8 mouse cellular contexts compared by ENCODE assay signal in genomic region chr6:71708528-71708927, GRCm38 (mm10). TPM values are rescaled to one million over a fixed set of nuclear protein-coding genes. Genes with fewer than 3 reads are reported as not detected.
DNase-seq lines count a peak whose midpoint lies in the region; ATAC-seq and TF ChIP-seq lines count a peak whose summit lies in the region.

No protein-coding gene starts in this region.

- H3K4me2 ChIP-seq in embryonic facial prominence, embryonic 11.5 days (ENCODE audit: low read depth, low read length): peak overlapping the region; percentile 98
- H3K4me2 ChIP-seq in hindbrain, embryonic 13.5 days: peak overlapping the region; percentile 75
- H3K4me2 ChIP-seq in midbrain, embryonic 15.5 days: peak overlapping the region; percentile 78

- ATAC-seq in embryonic facial prominence, embryonic 11.5 days (replicated peaks; ENCODE audit: insufficient number of reproducible peaks, low FRiP score, low TSS enrichment, low read depth): 0 out of 2 replicates have a peak, but pooled peaks have one; percentile 7
- ATAC-seq in hindbrain, embryonic 13.5 days (ENCODE audit: low FRiP score): peak; percentile 18; the same call in 1 of the 2 replicates
- peak; percentile 55 for ATAC-seq in midbrain, embryonic 15.5 days (replicated peaks)

- H3K9ac ChIP-seq in embryonic facial prominence, embryonic 11.5 days (replicated peaks; ENCODE audit: low read length): peak overlapping the region; percentile 15
- H3K9ac ChIP-seq in hindbrain, embryonic 13.5 days: peak overlapping the region; percentile 92
- H3K9ac ChIP-seq in midbrain, embryonic 15.5 days: peak overlapping the region; percentile 76

- TF ChIP-seq CTCF in layer of hippocampus, adult 2 months (conservative IDR thresholded peaks at IDR 0.05): no peak

- no peak for DNase-seq in layer of hippocampus, adult 2 months (ENCODE audit: low spot score in 2 of 2)
- DNase-seq in layer of hippocampus, postnatal 36 days: no peak
- DNase-seq in embryonic facial prominence, embryonic 11.5 days (ENCODE audit: low spot score): no peak
- no peak for DNase-seq in gastrocnemius, postnatal 4 days (ENCODE audit: low spot score in 2 of 2)
- no peak for DNase-seq in T-cell, adult 2 months (ENCODE audit: low spot score)
- no peak for DNase-seq in layer of hippocampus, postnatal 10 days (ENCODE audit: low spot score in 2 of 2)

- peaks cover 13% of the 10 kb centered on the region for H3K27me3 ChIP-seq in embryonic facial prominence, embryonic 11.5 days (ENCODE audit: control insufficient read depth, insufficient read depth, low read length)
- H3K27me3 ChIP-seq in hindbrain, embryonic 13.5 days: 0 out of 2 replicates have a peak, but pooled peaks cover 2% of the 10 kb centered on the region
- no peaks in the 10 kb centered on the region for H3K27me3 ChIP-seq in midbrain, embryonic 15.5 days (replicated peaks)

- H3K27ac ChIP-seq in layer of hippocampus, adult 2 months: peak overlapping the region; percentile 94
- no peak overlapping the region for H3K27ac ChIP-seq in embryonic facial prominence, embryonic 11.5 days (replicated peaks; ENCODE audit: low read depth, low read length)
- H3K27ac ChIP-seq in hindbrain, embryonic 13.5 days: peak overlapping the region; percentile 95
- H3K27ac ChIP-seq in midbrain, embryonic 15.5 days: peak overlapping the region; percentile 93

- H3K9me3 ChIP-seq in embryonic facial prominence, embryonic 11.5 days (replicated peaks; ENCODE audit: control insufficient read depth, low read length): no peaks in the 10 kb centered on the region
- H3K9me3 ChIP-seq in hindbrain, embryonic 13.5 days: no peaks in the 10 kb centered on the region
- no peaks in the 10 kb centered on the region for H3K9me3 ChIP-seq in midbrain, embryonic 15.5 days

- no peaks in the 10 kb centered on the region for H3K36me3 ChIP-seq in embryonic facial prominence, embryonic 11.5 days (replicated peaks; ENCODE audit: control insufficient read depth, insufficient read depth, low read depth, low read length)
- peaks cover 9% of the 10 kb centered on the region; the same call in 1 of the 2 replicates for H3K36me3 ChIP-seq in hindbrain, embryonic 13.5 days
- H3K36me3 ChIP-seq in midbrain, embryonic 15.5 days (replicated peaks): no peaks in the 10 kb centered on the region

- peak overlapping the region; percentile 88 for H3K4me3 ChIP-seq in layer of hippocampus, adult 2 months
- peak overlapping the region; percentile 61 for H3K4me3 ChIP-seq in embryonic facial prominence, embryonic 11.5 days (ENCODE audit: low read depth, low read length)
- peak overlapping the region; percentile 75 for H3K4me3 ChIP-seq in hindbrain, embryonic 13.5 days
- peak overlapping the region; percentile 61 for H3K4me3 ChIP-seq in midbrain, embryonic 15.5 days

- 7% methylated on average over 3 of the region's 3 CpGs for WGBS in embryonic facial prominence, embryonic 11.5 days
- WGBS in hindbrain, embryonic 13.5 days: 2% methylated on average over 3 of the region's 3 CpGs
- WGBS in midbrain, embryonic 15.5 days: 2% methylated on average over 3 of the region's 3 CpGs

- H3K4me1 ChIP-seq in embryonic facial prominence, embryonic 11.5 days (ENCODE audit: control insufficient read depth, insufficient read depth, low read length): no peaks in the 10 kb centered on the region
- peaks cover 39% of the 10 kb centered on the region for H3K4me1 ChIP-seq in hindbrain, embryonic 13.5 days (replicated peaks)
- H3K4me1 ChIP-seq in midbrain, embryonic 15.5 days: peaks cover 23% of the 10 kb centered on the region

RNA-seq across cellular contexts. Expression of gene Reep1, which starts 1.2 kb away (rescaled TPM):
- total RNA-seq in layer of hippocampus, adult 2 months (2021): 10 to 100 TPM; 69.1 to 71.2 TPM
- 10 to 100 TPM; 72.9 to 75.7 TPM for total RNA-seq in layer of hippocampus, postnatal 36 days (2021)
- 25.1 and 27.8 TPM in 2 replicates for polyA plus RNA-seq in embryonic facial prominence, embryonic 11.5 days (2014; fragmentation: Nextera tagmentation; extraction: Ambion mirVana)
- 247 and 259 TPM in 2 replicates for polyA plus RNA-seq in hindbrain, embryonic 13.5 days (2015; fragmentation: Nextera tagmentation; extraction: Ambion mirVana)
- 303 and 331 TPM in 2 replicates for polyA plus RNA-seq in midbrain, embryonic 15.5 days (2015; fragmentation: Nextera tagmentation; extraction: Ambion mirVana)
- 100 to 1,000 TPM in 1 of 2 experiments, 10 to 100 TPM in 1; 88.3 to 101 TPM for total RNA-seq in gastrocnemius, postnatal 4 days (2021)
- total RNA-seq in layer of hippocampus, postnatal 10 days (2021): 100 to 1,000 TPM; 158 to 166 TPM

Comparison
In these comparisons a context has a peak if more than half of its experiments do, and no peak if none do; other contexts are left out.
1. H3K9ac ChIP-seq: peak in every context shown above with its lines; median percentile 92 in hindbrain, embryonic 13.5 days; 76 in midbrain, embryonic 15.5 days; 15 in embryonic facial prominence, embryonic 11.5 days.